Mouse (Mus musculus): ENCODE measurements at regions not wholly inside any gene's neighbourhood (a gene's known extent, or its start where the extent isn't known, plus 50 kb on each side); places are given as distances from the start of the nearest gene placed in this dataset.
"Not testable (repeated sequence)": the region's sequence is repeated elsewhere in the genome, so short reads cannot be mapped to it uniquely, and the experiment has no call there.

GRCm38 (mm10) chr15:90291848-90292247 is 67.7 kb downstream of the Alg10b start:
- H3K4me1 ChIP-seq = no peaks in the 10 kb centered on the region
- H3K4me3 ChIP-seq (replicated peaks) = no peak overlapping the region
- H3K27me3 ChIP-seq (replicated peaks) = no peaks in the 10 kb centered on the region
- peaks cover 15% of the 10 kb centered on the region for H3K9me3 ChIP-seq
- H3K36me3 ChIP-seq (replicated peaks; ENCODE audit: low read length) = no peaks in the 10 kb centered on the region
- no peak for TF ChIP-seq GATA1 (IDR thresholded peaks at IDR 0.05; ENCODE audit: borderline replicate concordance, low read length)
- TF ChIP-seq FLI1 (IDR thresholded peaks at IDR 0.05; ENCODE audit: low read length) = no peak

GRCm38 (mm10) chr15:90294353-90294922 is 70.3 kb downstream of the Alg10b start:
- Histone ChIP-seq H3K27me3 (replicated peaks) (no peaks in the 10 kb centered on the region), H3K4me1 (no peaks in the 10 kb centered on the region), H3K4me3 (replicated peaks) (no peak overlapping the region), H3K36me3 (replicated peaks; ENCODE audit: low read length) (no peaks in the 10 kb centered on the region), H3K9me3 (peaks cover 15% of the 10 kb centered on the region)
- TF ChIP-seq FLI1 (IDR thresholded peaks at IDR 0.05; ENCODE audit: low read length) = no peak
- TF ChIP-seq GATA1 (IDR thresholded peaks at IDR 0.05; ENCODE audit: borderline replicate concordance, low read length) = no peak

- no peaks in the 10 kb centered on the region for H3K27me3 ChIP-seq (replicated peaks)
- no peak for TF ChIP-seq FLI1 (IDR thresholded peaks at IDR 0.05; ENCODE audit: low read length)
- TF ChIP-seq GATA1 (IDR thresholded peaks at IDR 0.05; ENCODE audit: borderline replicate concordance, low read length) = no peak
- peaks cover 10% of the 10 kb centered on the region; the same call in 1 of the 2 replicates for H3K9me3 ChIP-seq
- H3K4me1 ChIP-seq = no peaks in the 10 kb centered on the region
- no peak overlapping the region for H3K4me3 ChIP-seq (replicated peaks)
- H3K36me3 ChIP-seq (replicated peaks; ENCODE audit: low read length) = no peaks in the 10 kb centered on the region
Observed at GRCm38 (mm10) chr15:90298566-90298965, 74.5 kb downstream of the Alg10b start.

GRCm38 (mm10) chr15:90303393-90303792 is 79.3 kb downstream of the Alg10b start:
- TF ChIP-seq GATA1 (IDR thresholded peaks at IDR 0.05; ENCODE audit: borderline replicate concordance, low read length) (no peak), FLI1 (IDR thresholded peaks at IDR 0.05; ENCODE audit: low read length) (no peak)
- H3K27me3 ChIP-seq (replicated peaks) = no peaks in the 10 kb centered on the region
- no peak overlapping the region for H3K4me3 ChIP-seq (replicated peaks)
- H3K4me1 ChIP-seq = no peaks in the 10 kb centered on the region
- no peaks in the 10 kb centered on the region for H3K36me3 ChIP-seq (replicated peaks; ENCODE audit: low read length)
- H3K9me3 ChIP-seq = no peaks in the 10 kb centered on the region

GRCm38 (mm10) chr15:90305051-90305450 is 80.9 kb downstream of the Alg10b start:
- no peaks in the 10 kb centered on the region for H3K36me3 ChIP-seq (replicated peaks; ENCODE audit: low read length)
- no peaks in the 10 kb centered on the region for H3K27me3 ChIP-seq (replicated peaks)
- no peaks in the 10 kb centered on the region for H3K9me3 ChIP-seq
- H3K4me1 ChIP-seq = no peaks in the 10 kb centered on the region
- H3K4me3 ChIP-seq (replicated peaks) = no peak overlapping the region
- TF ChIP-seq GATA1 (IDR thresholded peaks at IDR 0.05; ENCODE audit: borderline replicate concordance, low read length) (no peak), FLI1 (IDR thresholded peaks at IDR 0.05; ENCODE audit: low read length) (no peak)

- TF ChIP-seq FLI1 (IDR thresholded peaks at IDR 0.05; ENCODE audit: low read length) (no peak), GATA1 (IDR thresholded peaks at IDR 0.05; ENCODE audit: borderline replicate concordance, low read length) (no peak)
- no peaks in the 10 kb centered on the region for H3K9me3 ChIP-seq
- H3K27me3 ChIP-seq (replicated peaks) = no peaks in the 10 kb centered on the region
Observed at GRCm38 (mm10) chr15:90306866-90307265, 82.8 kb downstream of the Alg10b start.

GRCm38 (mm10) chr15:90308433-90308832 is 84.3 kb downstream of the Alg10b start:
- H3K4me3 ChIP-seq (replicated peaks); H3K36me3 ChIP-seq (replicated peaks; ENCODE audit: low read length); H3K9me3 ChIP-seq; H3K4me1 ChIP-seq; H3K27me3 ChIP-seq (replicated peaks): not testable (repeated sequence)

More at GRCm38 (mm10) chr15:90306866-90307265, 82.8 kb downstream of the Alg10b start:
- H3K4me1 ChIP-seq = no peaks in the 10 kb centered on the region
- no peak overlapping the region for H3K4me3 ChIP-seq (replicated peaks)
- H3K36me3 ChIP-seq (replicated peaks; ENCODE audit: low read length) = no peaks in the 10 kb centered on the region

GRCm38 (mm10) chr15:90308869-90309268 is 84.8 kb downstream of the Alg10b start:
- no peaks in the 10 kb centered on the region for H3K27me3 ChIP-seq (replicated peaks)
- no peaks in the 10 kb centered on the region for H3K4me1 ChIP-seq
- H3K36me3 ChIP-seq (replicated peaks; ENCODE audit: low read length) = no peaks in the 10 kb centered on the region
- TF ChIP-seq GATA1 (IDR thresholded peaks at IDR 0.05; ENCODE audit: borderline replicate concordance, low read length) (no peak), FLI1 (IDR thresholded peaks at IDR 0.05; ENCODE audit: low read length) (no peak)
- H3K9me3 ChIP-seq = 0 out of 2 replicates have a peak, but pooled peaks cover 5% of the 10 kb centered on the region
- no peak overlapping the region for H3K4me3 ChIP-seq (replicated peaks)

GRCm38 (mm10) chr15:90309664-90310063 is 85.6 kb downstream of the Alg10b start:
- Histone ChIP-seq H3K4me1 (no peaks in the 10 kb centered on the region), H3K9me3 (0 out of 2 replicates have a peak, but pooled peaks cover 5% of the 10 kb centered on the region), H3K36me3 (replicated peaks; ENCODE audit: low read length) (no peaks in the 10 kb centered on the region), H3K27me3 (replicated peaks) (no peaks in the 10 kb centered on the region), H3K4me3 (replicated peaks) (no peak overlapping the region)
- TF ChIP-seq FLI1 (IDR thresholded peaks at IDR 0.05; ENCODE audit: low read length) (no peak), GATA1 (IDR thresholded peaks at IDR 0.05; ENCODE audit: borderline replicate concordance, low read length) (no peak)

GRCm38 (mm10) chr15:90321774-90322173 is 97.7 kb downstream of the Alg10b start:
- Histone ChIP-seq H3K4me1 (no peaks in the 10 kb centered on the region), H3K27me3 (replicated peaks) (no peaks in the 10 kb centered on the region)
- no peak for TF ChIP-seq GATA1 (IDR thresholded peaks at IDR 0.05; ENCODE audit: borderline replicate concordance, low read length)
- TF ChIP-seq FLI1 (IDR thresholded peaks at IDR 0.05; ENCODE audit: low read length) = no peak

GRCm38 (mm10) chr15:90333275-90333674 is 109.2 kb downstream of the Alg10b start:
- Histone ChIP-seq H3K4me1 (no peaks in the 10 kb centered on the region), H3K9me3 (0 out of 2 replicates have a peak, but pooled peaks cover 3% of the 10 kb centered on the region), H3K4me3 (replicated peaks) (no peak overlapping the region), H3K27me3 (replicated peaks) (no peaks in the 10 kb centered on the region), H3K36me3 (replicated peaks; ENCODE audit: low read length) (no peaks in the 10 kb centered on the region)
- TF ChIP-seq FLI1 (IDR thresholded peaks at IDR 0.05; ENCODE audit: low read length) (no peak), GATA1 (IDR thresholded peaks at IDR 0.05; ENCODE audit: borderline replicate concordance, low read length) (no peak)

More at GRCm38 (mm10) chr15:90321774-90322173, 97.7 kb downstream of the Alg10b start:
- Histone ChIP-seq H3K9me3 (peaks cover 5% of the 10 kb centered on the region), H3K36me3 (replicated peaks; ENCODE audit: low read length) (no peaks in the 10 kb centered on the region), H3K4me3 (replicated peaks) (no peak overlapping the region)

Data from megakaryocyte, embryonic 14.5 days (primary cell).